Mouse (Mus musculus): ENCODE results near the gene Clec3b.
A peak's percentile ranks its signal among the peaks of the same experiment; 100 is the strongest.

The Clec3b gene

GRCm38 (mm10) chr9:123139887-123140614 is 10.7 kb upstream of the Clec3b start:
- Histone ChIP-seq H3K27me3 (ENCODE audit: insufficient read depth, low read length) (no peaks in the 10 kb centered on the region), H3K4me3 (replicated peaks; ENCODE audit: low read length) (no peak overlapping the region), H3K9me3 (ENCODE audit: low read length) (peaks cover 68% of the 10 kb centered on the region), H3K36me3 (ENCODE audit: insufficient read depth, low read length) (peaks cover 78% of the 10 kb centered on the region), H3K4me1 (replicated peaks; ENCODE audit: low read depth, low read length) (no peaks in the 10 kb centered on the region)
- TF ChIP-seq POU5F1 (IDR thresholded peaks at IDR 0.05; ENCODE audit: borderline replicate concordance, low read length), result no peak

GRCm38 (mm10) chr9:123148430-123148829 is 2.3 kb upstream of the Clec3b start:
- TF ChIP-seq NANOG (IDR thresholded peaks at IDR 0.05; ENCODE audit: borderline replicate concordance, low read length) (no peak), CTCF (conservative IDR thresholded peaks at IDR 0.05; ENCODE audit: low read length) (no peak), POU5F1 (IDR thresholded peaks at IDR 0.05; ENCODE audit: borderline replicate concordance, low read length) (no peak)

GRCm38 (mm10) chr9:123151561-123151960 is 815 bp downstream of the Clec3b start:
- Histone ChIP-seq H3K27me3 (ENCODE audit: insufficient read depth, low read length) (peaks cover 17% of the 10 kb centered on the region), H3K4me3 (replicated peaks; ENCODE audit: low read length) (no peak overlapping the region), H3K36me3 (ENCODE audit: insufficient read depth, low read length) (no peaks in the 10 kb centered on the region), H3K9me3 (ENCODE audit: low read length) (peaks cover 17% of the 10 kb centered on the region), H3K4me1 (replicated peaks; ENCODE audit: low read depth, low read length) (peaks cover 3% of the 10 kb centered on the region)
- TF ChIP-seq CTCF (conservative IDR thresholded peaks at IDR 0.05; ENCODE audit: low read length) (no peak), POU5F1 (IDR thresholded peaks at IDR 0.05; ENCODE audit: borderline replicate concordance, low read length) (no peak), NANOG (IDR thresholded peaks at IDR 0.05; ENCODE audit: borderline replicate concordance, low read length) (no peak)

More at GRCm38 (mm10) chr9:123148430-123148829, 2.3 kb upstream of the Clec3b start:
- H3K36me3 ChIP-seq (ENCODE audit: insufficient read depth, low read length), result peaks cover 7% of the 10 kb centered on the region; the same call in 1 of the 2 replicates
- H3K27me3 ChIP-seq (ENCODE audit: insufficient read depth, low read length), result peaks cover 2% of the 10 kb centered on the region; the same call in 1 of the 2 replicates
- no peaks in the 10 kb centered on the region for H3K4me1 ChIP-seq (replicated peaks; ENCODE audit: low read depth, low read length)
- peaks cover 47% of the 10 kb centered on the region for H3K9me3 ChIP-seq (ENCODE audit: low read length)
- no peak overlapping the region for H3K4me3 ChIP-seq (replicated peaks; ENCODE audit: low read length)

- no peak overlapping the region for H3K4me3 ChIP-seq (replicated peaks; ENCODE audit: low read length)
- TF ChIP-seq NANOG (IDR thresholded peaks at IDR 0.05; ENCODE audit: borderline replicate concordance, low read length), result no peak
- H3K4me1 ChIP-seq (replicated peaks; ENCODE audit: low read depth, low read length), result peaks cover 8% of the 10 kb centered on the region
- peaks cover 21% of the 10 kb centered on the region for H3K27me3 ChIP-seq (ENCODE audit: insufficient read depth, low read length)
- H3K9me3 ChIP-seq (ENCODE audit: low read length), result peaks cover 13% of the 10 kb centered on the region
- no peaks in the 10 kb centered on the region for H3K36me3 ChIP-seq (ENCODE audit: insufficient read depth, low read length)
Measured at GRCm38 (mm10) chr9:123152026-123152425, 1.3 kb downstream of the Clec3b start.

- Histone ChIP-seq H3K36me3 (ENCODE audit: insufficient read depth, low read length) (no peaks in the 10 kb centered on the region), H3K27me3 (ENCODE audit: insufficient read depth, low read length) (peaks cover 21% of the 10 kb centered on the region), H3K4me3 (replicated peaks; ENCODE audit: low read length) (no peak overlapping the region), H3K9me3 (ENCODE audit: low read length) (peaks cover 3% of the 10 kb centered on the region), H3K4me1 (replicated peaks; ENCODE audit: low read depth, low read length) (peaks cover 12% of the 10 kb centered on the region)
- TF ChIP-seq POU5F1 (IDR thresholded peaks at IDR 0.05; ENCODE audit: borderline replicate concordance, low read length), result no peak
- TF ChIP-seq NANOG (IDR thresholded peaks at IDR 0.05; ENCODE audit: borderline replicate concordance, low read length), result no peak
- no peak for TF ChIP-seq CTCF (conservative IDR thresholded peaks at IDR 0.05; ENCODE audit: low read length)
Measured at GRCm38 (mm10) chr9:123153121-123153520, 2.4 kb downstream of the Clec3b start.

- peaks cover 19% of the 10 kb centered on the region for H3K27me3 ChIP-seq (ENCODE audit: insufficient read depth, low read length)
- H3K36me3 ChIP-seq (ENCODE audit: insufficient read depth, low read length), result no peaks in the 10 kb centered on the region
- no peaks in the 10 kb centered on the region; the same call in 1 of the 2 replicates for H3K9me3 ChIP-seq (ENCODE audit: low read length)
- peaks cover 12% of the 10 kb centered on the region for H3K4me1 ChIP-seq (replicated peaks; ENCODE audit: low read depth, low read length)
- no peak for TF ChIP-seq POU5F1 (IDR thresholded peaks at IDR 0.05; ENCODE audit: borderline replicate concordance, low read length)
- TF ChIP-seq CTCF (conservative IDR thresholded peaks at IDR 0.05; ENCODE audit: low read length), result no peak
- TF ChIP-seq NANOG (IDR thresholded peaks at IDR 0.05; ENCODE audit: borderline replicate concordance, low read length), result no peak
- H3K4me3 ChIP-seq (replicated peaks; ENCODE audit: low read length), result peak overlapping the region; percentile 74
Measured at GRCm38 (mm10) chr9:123156910-123157361, 6.2 kb downstream of the Clec3b start.

- H3K9me3 ChIP-seq (ENCODE audit: low read length), result no peaks in the 10 kb centered on the region; the same call in 1 of the 2 replicates
- no peaks in the 10 kb centered on the region for H3K36me3 ChIP-seq (ENCODE audit: insufficient read depth, low read length)
- TF ChIP-seq CTCF (conservative IDR thresholded peaks at IDR 0.05; ENCODE audit: low read length) (no peak), POU5F1 (IDR thresholded peaks at IDR 0.05; ENCODE audit: borderline replicate concordance, low read length) (no peak), NANOG (IDR thresholded peaks at IDR 0.05; ENCODE audit: borderline replicate concordance, low read length) (no peak)
- peaks cover 19% of the 10 kb centered on the region for H3K27me3 ChIP-seq (ENCODE audit: insufficient read depth, low read length)
- H3K4me1 ChIP-seq (replicated peaks; ENCODE audit: low read depth, low read length), result peaks cover 12% of the 10 kb centered on the region
- no peak overlapping the region for H3K4me3 ChIP-seq (replicated peaks; ENCODE audit: low read length)
Measured at GRCm38 (mm10) chr9:123157699-123158098, 7.0 kb downstream of the Clec3b start.

- TF ChIP-seq POU5F1 (IDR thresholded peaks at IDR 0.05; ENCODE audit: borderline replicate concordance, low read length) (no peak), CTCF (conservative IDR thresholded peaks at IDR 0.05; ENCODE audit: low read length) (peak; percentile 40)
- Histone ChIP-seq H3K4me3 (replicated peaks; ENCODE audit: low read length) (no peak overlapping the region), H3K36me3 (ENCODE audit: insufficient read depth, low read length) (no peaks in the 10 kb centered on the region)
Measured at GRCm38 (mm10) chr9:123158125-123158836, 7.5 kb downstream of the Clec3b start.

More at GRCm38 (mm10) chr9:123158125-123158836, 7.5 kb downstream of the Clec3b start:
- H3K4me1 ChIP-seq (replicated peaks; ENCODE audit: low read depth, low read length), result peaks cover 12% of the 10 kb centered on the region
- peaks cover 19% of the 10 kb centered on the region for H3K27me3 ChIP-seq (ENCODE audit: insufficient read depth, low read length)
- H3K9me3 ChIP-seq (ENCODE audit: low read length), result no peaks in the 10 kb centered on the region; the same call in 1 of the 2 replicates

Measured in E14TG2a.4 (cell line).